Mouse (Mus musculus): Measurements from ENCODE around the gene Hoxc4. TPM values are rescaled to one million over a fixed set of nuclear protein-coding genes. Genes with fewer than 3 reads are reported as not detected.

Hoxc4 gene
- polyA plus RNA-seq, 1 experiment from 2014 or later: 69.5 TPM

- Histone ChIP-seq H3K27ac (peak overlapping the region; percentile 75), H3K9me3 (no peaks in the 10 kb centered on the region), H3K36me3 (no peaks in the 10 kb centered on the region), H3K4me2 (replicated peaks) (peak overlapping the region; percentile 86), H3K4me3 (peak overlapping the region; percentile 38), H3K4me1 (peaks cover 87% of the 10 kb centered on the region), H3K27me3 (replicated peaks) (no peaks in the 10 kb centered on the region), H3K9ac (peak overlapping the region; percentile 94)
- no peak for ATAC-seq (ENCODE audit: low FRiP score, low read depth)
- under 1% methylated on average over 17 of the region's 17 CpGs for WGBS
Measured at GRCm38 (mm10) chr15:103005308-103005707, 13.4 kb upstream of the Hoxc4 start.

DNA sequence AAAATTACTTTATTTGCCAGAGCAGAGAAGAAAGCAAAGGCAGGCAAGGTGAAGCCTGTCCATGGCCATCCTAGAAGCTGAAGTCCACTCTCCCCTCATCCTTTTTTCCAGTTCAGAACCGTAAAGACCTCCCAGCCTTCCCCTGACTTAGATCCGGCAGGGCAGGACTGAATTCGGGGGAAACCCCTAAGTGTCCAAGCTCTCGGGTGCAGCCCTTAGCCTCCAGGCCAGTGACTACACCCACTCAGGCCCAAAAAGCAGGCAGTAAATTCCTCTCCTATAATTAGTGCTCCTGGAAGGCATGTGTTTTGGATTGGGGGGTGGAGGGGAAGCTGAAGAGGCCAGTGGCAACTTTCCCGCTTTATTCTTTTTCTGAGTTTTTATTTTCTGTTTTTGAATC is 12.9 kb upstream of the Hoxc4 start:
- Histone ChIP-seq H3K9me3 (no peaks in the 10 kb centered on the region), H3K4me1 (peaks cover 92% of the 10 kb centered on the region), H3K27me3 (replicated peaks) (no peaks in the 10 kb centered on the region), H3K4me2 (replicated peaks) (peak overlapping the region; percentile 86), H3K9ac (peak overlapping the region; percentile 94), H3K27ac (peak overlapping the region; percentile 75), H3K36me3 (no peaks in the 10 kb centered on the region; the same call in 1 of the 2 replicates), H3K4me3 (peak overlapping the region; percentile 38)
- 6% methylated on average over 5 of the region's 5 CpGs for WGBS
- ATAC-seq (ENCODE audit: low FRiP score, low read depth): no peak

DNA sequence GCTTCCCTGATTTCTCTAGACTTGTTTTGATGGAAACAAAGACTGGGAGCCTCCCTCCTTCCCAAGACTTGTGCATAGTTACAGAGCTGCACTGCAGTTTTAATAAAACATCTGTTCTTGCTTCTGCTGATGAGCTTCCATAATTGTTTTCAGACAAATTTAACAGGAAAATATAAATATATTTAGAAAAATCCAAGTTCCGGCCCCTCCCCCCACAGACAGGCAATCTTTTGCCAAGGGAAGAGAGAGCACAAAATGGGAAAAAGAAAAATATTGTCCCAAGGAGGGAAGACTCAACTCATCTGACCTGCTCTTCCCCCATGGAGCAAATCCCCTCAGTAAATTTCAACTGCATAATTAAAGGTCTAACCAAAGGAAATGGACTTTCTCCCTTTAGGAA is 12.4 kb upstream of the Hoxc4 start:
- ATAC-seq (ENCODE audit: low FRiP score, low read depth): no peak
- H3K9ac ChIP-seq: peak overlapping the region; percentile 94
- H3K27me3 ChIP-seq (replicated peaks): no peaks in the 10 kb centered on the region
- peak overlapping the region; percentile 75; the same call in 1 of the 2 replicates for H3K27ac ChIP-seq
- peak overlapping the region; percentile 38 for H3K4me3 ChIP-seq
- peak overlapping the region; percentile 86 for H3K4me2 ChIP-seq (replicated peaks)
- H3K36me3 ChIP-seq: no peaks in the 10 kb centered on the region; the same call in 1 of the 2 replicates
- H3K9me3 ChIP-seq: no peaks in the 10 kb centered on the region
- WGBS: 9% methylated on average over 1 of the region's 1 CpGs
- peaks cover 97% of the 10 kb centered on the region for H3K4me1 ChIP-seq

DNA sequence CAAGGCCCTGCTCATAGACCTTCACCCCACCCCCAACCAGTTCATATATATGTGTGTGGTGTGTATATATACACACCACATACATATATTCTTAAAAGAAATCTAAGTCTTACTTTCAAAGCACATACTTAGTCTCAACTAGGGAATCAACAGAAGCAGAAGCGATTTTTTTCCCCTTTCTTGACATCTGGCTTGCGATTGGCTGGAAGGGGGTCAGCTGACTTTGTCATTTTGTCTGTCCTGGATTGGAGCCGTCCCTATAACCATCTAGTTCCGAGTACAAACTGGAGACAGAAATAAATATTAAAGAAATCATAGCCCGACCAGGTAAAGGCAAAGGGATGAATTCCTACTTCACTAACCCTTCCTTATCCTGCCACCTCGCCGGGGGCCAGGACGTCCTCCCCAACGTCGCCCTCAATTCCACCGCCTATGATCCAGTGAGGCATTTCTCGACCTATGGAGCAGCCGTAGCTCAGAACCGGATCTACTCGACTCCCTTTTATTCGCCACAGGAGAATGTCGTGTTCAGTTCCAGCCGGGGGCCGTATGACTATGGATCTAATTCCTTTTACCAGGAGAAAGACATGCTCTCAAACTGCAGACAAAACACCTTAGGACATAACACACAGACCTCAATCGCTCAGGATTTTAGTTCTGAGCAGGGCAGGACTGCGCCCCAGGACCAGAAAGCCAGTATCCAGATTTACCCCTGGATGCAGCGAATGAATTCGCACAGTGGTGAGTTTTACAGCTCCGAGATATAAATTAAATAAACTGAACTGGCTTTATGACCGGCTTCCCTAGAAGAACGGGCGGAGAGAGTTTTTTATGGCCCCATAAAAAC is 9.2 kb upstream of the Hoxc4 start:
- under 1% methylated on average over 27 of the region's 27 CpGs for WGBS
- H3K27me3 ChIP-seq (replicated peaks): no peaks in the 10 kb centered on the region
- ATAC-seq (ENCODE audit: low FRiP score, low read depth): no peak
- peak overlapping the region; percentile 48 for H3K4me3 ChIP-seq
- H3K9ac ChIP-seq: peak overlapping the region; percentile 94
- H3K27ac ChIP-seq: peak overlapping the region; percentile 93
- peaks cover 93% of the 10 kb centered on the region for H3K4me1 ChIP-seq
- peak overlapping the region; percentile 86 for H3K4me2 ChIP-seq (replicated peaks)
- no peaks in the 10 kb centered on the region for H3K9me3 ChIP-seq
- peaks cover 2% of the 10 kb centered on the region; the same call in 1 of the 2 replicates for H3K36me3 ChIP-seq

- Histone ChIP-seq H3K36me3 (peaks cover 2% of the 10 kb centered on the region; the same call in 1 of the 2 replicates), H3K4me1 (peaks cover 93% of the 10 kb centered on the region), H3K4me3 (peak overlapping the region; percentile 48), H3K9ac (peak overlapping the region; percentile 94), H3K27ac (peak overlapping the region; percentile 93), H3K4me2 (replicated peaks) (peak overlapping the region; percentile 86), H3K9me3 (no peaks in the 10 kb centered on the region), H3K27me3 (replicated peaks) (no peaks in the 10 kb centered on the region)
- WGBS: under 1% methylated on average over 31 of the region's 31 CpGs
- no peak for ATAC-seq (ENCODE audit: low FRiP score, low read depth)
Measured at GRCm38 (mm10) chr15:103010112-103010846, 8.5 kb upstream of the Hoxc4 start.

- peaks cover 93% of the 10 kb centered on the region for H3K4me1 ChIP-seq
- peak overlapping the region; percentile 48 for H3K4me3 ChIP-seq
- peak overlapping the region; percentile 94 for H3K9ac ChIP-seq
- H3K4me2 ChIP-seq (replicated peaks): peak overlapping the region; percentile 86
- H3K36me3 ChIP-seq: peaks cover 2% of the 10 kb centered on the region; the same call in 1 of the 2 replicates
- no peaks in the 10 kb centered on the region for H3K9me3 ChIP-seq
- ATAC-seq (ENCODE audit: low FRiP score, low read depth): no peak
- peak overlapping the region; percentile 93 for H3K27ac ChIP-seq
- WGBS: 5% methylated on average over 28 of the region's 28 CpGs
- no peaks in the 10 kb centered on the region for H3K27me3 ChIP-seq (replicated peaks)
Measured at GRCm38 (mm10) chr15:103010847-103011555, 7.7 kb upstream of the Hoxc4 start.

- Histone ChIP-seq H3K4me3 (peak overlapping the region; percentile 47), H3K4me2 (replicated peaks) (peak overlapping the region; percentile 86)
Measured at GRCm38 (mm10) chr15:103011928-103012486, 6.7 kb upstream of the Hoxc4 start.

DNA sequence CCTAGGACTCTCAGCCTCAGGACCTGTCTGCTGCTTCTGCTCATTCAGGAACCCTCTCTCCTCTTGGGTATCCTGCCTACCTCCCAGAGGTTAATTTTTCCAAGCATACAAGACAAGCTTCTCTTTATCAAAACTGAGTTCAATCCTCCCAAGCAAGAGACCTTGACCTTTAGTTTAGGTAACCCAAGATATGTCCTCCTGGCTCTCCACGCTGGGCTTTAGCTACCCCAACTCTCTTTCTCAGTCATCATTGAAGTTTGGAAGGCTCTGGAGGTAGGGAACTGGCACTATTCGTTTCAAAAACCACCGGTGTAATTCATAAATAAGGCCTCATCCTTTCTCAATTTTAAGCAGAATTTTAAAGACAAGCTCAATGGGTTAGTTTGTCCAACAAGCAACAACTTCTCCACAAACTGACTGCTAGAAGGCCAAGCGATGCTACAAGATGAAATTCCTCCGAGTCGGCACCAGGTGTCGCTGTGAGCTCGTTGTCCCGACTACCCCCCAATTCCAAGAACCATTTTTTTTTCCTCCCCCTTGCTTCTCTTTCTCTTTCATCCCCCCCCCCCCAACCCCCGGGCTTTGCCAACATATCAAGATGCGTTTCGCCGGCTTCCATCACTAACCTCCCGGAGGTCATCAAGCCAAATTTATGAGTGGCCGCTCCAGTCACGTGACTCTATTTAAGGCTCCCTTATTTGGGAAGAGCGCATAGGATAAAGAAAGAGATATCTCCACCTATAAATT is 5.3 kb upstream of the Hoxc4 start:
- WGBS: 3% methylated on average over 17 of the region's 17 CpGs
- ATAC-seq (ENCODE audit: low FRiP score, low read depth): no peak
- Histone ChIP-seq H3K4me3 (peak overlapping the region; percentile 47), H3K9ac (peak overlapping the region; percentile 94), H3K27me3 (replicated peaks) (no peaks in the 10 kb centered on the region), H3K9me3 (no peaks in the 10 kb centered on the region), H3K4me2 (replicated peaks) (peak overlapping the region; percentile 86), H3K27ac (peak overlapping the region; percentile 96), H3K36me3 (peaks cover 2% of the 10 kb centered on the region; the same call in 1 of the 2 replicates), H3K4me1 (peaks cover 93% of the 10 kb centered on the region)

More at GRCm38 (mm10) chr15:103011928-103012486, 6.7 kb upstream of the Hoxc4 start:
- Histone ChIP-seq H3K27me3 (replicated peaks) (no peaks in the 10 kb centered on the region), H3K9ac (peak overlapping the region; percentile 94), H3K9me3 (no peaks in the 10 kb centered on the region), H3K27ac (peak overlapping the region; percentile 84), H3K4me1 (peaks cover 93% of the 10 kb centered on the region), H3K36me3 (peaks cover 2% of the 10 kb centered on the region; the same call in 1 of the 2 replicates)
- ATAC-seq (ENCODE audit: low FRiP score, low read depth): no peak
- WGBS: 3% methylated on average over 26 of the region's 26 CpGs

DNA sequence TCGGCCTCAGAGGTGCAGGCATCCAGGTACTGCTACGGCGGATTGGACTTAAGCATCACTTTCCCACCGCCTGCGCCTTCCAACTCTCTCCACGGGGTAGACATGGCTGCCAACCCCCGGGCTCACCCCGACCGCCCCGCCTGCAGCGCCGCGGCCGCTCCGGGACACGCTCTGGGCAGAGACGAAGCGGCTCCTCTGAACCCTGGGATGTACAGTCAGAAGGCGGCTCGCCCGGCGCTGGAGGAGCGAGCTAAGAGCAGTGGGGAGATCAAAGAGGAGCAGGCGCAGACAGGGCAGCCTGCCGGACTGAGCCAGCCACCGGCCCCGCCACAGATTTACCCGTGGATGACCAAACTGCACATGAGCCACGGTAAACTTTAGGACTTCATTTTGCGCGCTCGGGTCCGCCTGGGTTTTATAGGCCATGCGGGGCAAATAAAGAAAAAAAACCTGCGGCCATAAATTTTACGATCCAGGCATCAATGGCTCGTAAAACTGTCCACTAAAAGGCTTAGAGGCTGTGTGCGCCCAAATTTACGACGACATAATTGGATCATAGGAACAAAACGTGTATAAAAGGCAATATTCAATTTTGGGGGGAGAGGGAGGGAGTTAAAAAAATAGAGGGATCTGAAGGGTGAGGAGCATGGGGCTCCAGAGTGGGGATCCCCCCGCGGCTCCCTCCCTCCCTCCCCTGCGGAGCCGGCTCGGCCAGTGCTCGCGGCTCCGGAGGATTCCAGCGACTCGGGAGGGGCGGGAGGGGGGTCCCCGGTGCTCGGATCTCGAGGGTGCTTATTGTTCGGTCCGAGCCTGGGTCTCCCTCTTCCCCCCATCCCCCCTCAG is 4.3 kb upstream of the Hoxc4 start:
- Histone ChIP-seq H3K4me3 (peak overlapping the region; percentile 47), H3K27ac (peak overlapping the region; percentile 96), H3K4me1 (peaks cover 93% of the 10 kb centered on the region), H3K9ac (peak overlapping the region; percentile 90), H3K4me2 (replicated peaks) (peak overlapping the region; percentile 86), H3K36me3 (peaks cover 2% of the 10 kb centered on the region; the same call in 1 of the 2 replicates), H3K9me3 (no peaks in the 10 kb centered on the region), H3K27me3 (replicated peaks) (no peaks in the 10 kb centered on the region)
- ATAC-seq (ENCODE audit: low FRiP score, low read depth): peak; percentile 80
- WGBS: under 1% methylated on average over 57 of the region's 57 CpGs

DNA sequence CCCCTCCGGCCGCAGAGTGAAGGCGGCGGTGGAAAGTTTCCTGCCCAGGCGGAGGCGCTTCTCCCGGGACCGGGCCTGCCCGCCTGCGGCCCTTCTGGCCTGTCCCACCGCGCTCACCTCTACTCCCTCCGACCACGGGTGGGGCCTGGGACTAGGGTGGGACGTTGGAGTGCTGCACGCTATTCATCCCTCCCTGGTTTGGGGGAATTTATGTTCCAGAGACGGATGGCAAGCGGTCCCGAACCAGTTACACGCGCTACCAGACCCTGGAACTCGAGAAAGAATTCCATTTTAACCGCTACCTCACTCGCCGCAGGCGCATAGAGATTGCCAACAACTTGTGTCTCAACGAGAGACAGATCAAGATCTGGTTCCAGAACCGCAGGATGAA is 3.7 kb upstream of the Hoxc4 start:
- Histone ChIP-seq H3K27ac (peak overlapping the region; percentile 96), H3K4me2 (replicated peaks) (peak overlapping the region; percentile 86), H3K27me3 (replicated peaks) (no peaks in the 10 kb centered on the region), H3K36me3 (peaks cover 2% of the 10 kb centered on the region; the same call in 1 of the 2 replicates), H3K9ac (peak overlapping the region; percentile 90), H3K4me3 (peak overlapping the region; percentile 47), H3K9me3 (no peaks in the 10 kb centered on the region), H3K4me1 (peaks cover 93% of the 10 kb centered on the region)
- WGBS: 2% methylated on average over 28 of the region's 28 CpGs
- no peak; the same call in 1 of the 2 replicates for ATAC-seq (ENCODE audit: low FRiP score, low read depth)

Measured in neural tube, embryonic 12.5 days (tissue).